Mouse (Mus musculus): Measurements from ENCODE around the gene Sorcs1. TPM values are rescaled to one million over a fixed set of nuclear protein-coding genes. Genes with fewer than 3 reads are reported as not detected.

Sorcs1 gene
- polyA plus RNA-seq, 1 experiment from 2014 or later: 9.7 TPM

DNA sequence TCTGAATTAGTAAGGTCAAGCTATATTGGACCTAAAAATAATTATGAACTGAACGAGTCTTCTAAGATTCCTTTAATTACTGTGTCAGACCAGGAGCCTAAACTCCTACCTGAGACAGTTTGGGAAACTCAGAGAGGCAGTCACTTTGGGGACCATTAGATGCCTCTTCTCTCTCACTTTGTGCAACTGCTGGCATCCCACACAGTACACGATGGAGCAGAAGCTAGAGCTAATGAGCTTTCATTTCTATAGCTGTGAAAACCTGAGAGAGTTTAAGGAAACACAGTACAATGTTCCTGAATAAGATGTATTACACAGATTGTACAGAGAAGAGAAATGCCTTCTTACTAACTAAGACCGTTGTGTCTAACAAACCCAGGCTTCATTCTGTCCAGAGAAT is 150.6 kb downstream of the Sorcs1 start:
- no peak for ATAC-seq (replicated peaks)
- no peak overlapping the region for H3K4me2 ChIP-seq (replicated peaks)
- no peak overlapping the region for H3K27ac ChIP-seq (replicated peaks)
- H3K4me1 ChIP-seq: no peaks in the 10 kb centered on the region
- no peak overlapping the region for H3K4me3 ChIP-seq
- no peaks in the 10 kb centered on the region for H3K9me3 ChIP-seq
- no peak overlapping the region for H3K9ac ChIP-seq (replicated peaks)
- 73% methylated on average over 3 of the region's 3 CpGs for WGBS
- H3K36me3 ChIP-seq: no peaks in the 10 kb centered on the region
- H3K27me3 ChIP-seq: no peaks in the 10 kb centered on the region

DNA sequence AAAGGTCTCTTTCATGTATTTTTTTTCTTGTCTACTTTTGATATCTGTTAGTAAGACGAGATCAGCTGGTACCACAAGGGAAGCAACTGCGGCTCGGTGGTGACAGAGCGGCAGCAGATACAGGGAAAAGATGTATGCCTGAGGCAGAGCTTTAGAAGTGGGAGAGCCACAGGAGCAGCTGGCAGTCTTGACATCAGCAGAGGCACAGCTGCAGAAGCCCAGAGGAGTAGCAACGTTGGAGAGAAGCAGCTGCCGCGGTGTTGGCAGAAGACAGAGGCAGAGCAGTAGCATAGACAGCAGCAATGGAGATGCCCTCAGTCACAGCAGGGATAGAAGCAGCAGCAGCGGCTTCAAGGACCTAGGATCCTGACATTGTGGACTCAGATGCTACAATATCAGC is 152.4 kb downstream of the Sorcs1 start:
- ATAC-seq (replicated peaks): no peak
- Histone ChIP-seq H3K4me3 (no peak overlapping the region), H3K4me2 (replicated peaks) (no peak overlapping the region), H3K27ac (replicated peaks) (no peak overlapping the region), H3K9me3 (no peaks in the 10 kb centered on the region), H3K4me1 (0 out of 2 replicates have a peak, but pooled peaks cover 6% of the 10 kb centered on the region), H3K36me3 (no peaks in the 10 kb centered on the region), H3K9ac (replicated peaks) (no peak overlapping the region), H3K27me3 (no peaks in the 10 kb centered on the region)
- 82% methylated on average over 8 of the region's 8 CpGs for WGBS

DNA sequence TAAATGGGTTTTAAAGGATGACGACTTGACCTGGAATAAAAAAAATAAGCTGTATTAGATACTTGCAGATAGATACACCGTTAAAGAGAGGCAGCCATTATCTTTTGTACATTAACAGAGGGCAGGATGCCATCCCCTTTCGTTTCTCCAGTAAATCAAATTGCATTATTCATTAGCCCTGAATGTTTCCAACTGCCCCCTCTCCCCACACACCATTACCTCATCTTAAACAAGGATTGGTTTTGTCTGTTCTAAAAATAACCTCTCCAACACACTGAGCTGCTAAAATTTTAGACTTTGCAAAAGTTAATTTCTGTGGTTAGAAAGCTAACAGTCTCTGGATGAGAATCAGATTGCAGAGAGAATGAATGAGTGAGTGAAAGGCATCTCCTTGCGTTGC is 156.5 kb downstream of the Sorcs1 start:
- Histone ChIP-seq H3K9ac (replicated peaks) (no peak overlapping the region), H3K4me1 (0 out of 2 replicates have a peak, but pooled peaks cover 6% of the 10 kb centered on the region), H3K9me3 (no peaks in the 10 kb centered on the region), H3K4me2 (replicated peaks) (no peak overlapping the region), H3K36me3 (no peaks in the 10 kb centered on the region), H3K27me3 (no peaks in the 10 kb centered on the region), H3K4me3 (no peak overlapping the region), H3K27ac (replicated peaks) (no peak overlapping the region)
- WGBS: 42% methylated on average over 4 of the region's 4 CpGs
- peak; percentile 58; the same call in 1 of the 2 replicates for ATAC-seq (replicated peaks)

DNA sequence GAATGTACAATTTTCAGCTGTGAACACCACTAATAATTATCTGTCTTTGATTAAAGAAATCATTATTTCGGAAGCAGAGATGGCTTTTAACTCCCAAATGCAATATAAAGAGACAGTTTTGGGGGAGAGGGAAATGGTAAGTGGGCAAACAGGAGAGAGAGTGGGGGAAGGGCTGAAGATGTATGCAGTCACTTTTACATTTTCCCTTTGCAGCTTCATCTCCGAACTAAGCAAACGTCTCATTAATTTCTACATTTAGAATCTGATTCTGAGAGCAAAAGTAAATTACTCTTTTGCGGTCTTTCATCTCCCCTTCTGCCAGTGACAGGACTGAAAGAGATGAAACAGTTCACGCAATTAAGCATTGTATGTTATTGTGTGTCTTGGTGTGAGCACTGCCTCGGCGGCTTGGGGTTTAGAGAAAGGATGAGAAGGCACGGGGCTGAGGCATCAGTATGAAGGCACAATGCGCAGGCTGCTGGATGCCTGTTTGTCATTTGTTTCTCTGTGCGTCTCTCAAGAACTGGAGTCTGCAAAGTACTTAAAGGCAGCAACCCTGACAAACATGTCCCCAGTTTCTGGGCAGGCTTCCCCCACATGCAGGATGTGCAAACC is 163.3 kb downstream of the Sorcs1 start:
- Histone ChIP-seq H3K36me3 (no peaks in the 10 kb centered on the region), H3K4me1 (peaks cover 16% of the 10 kb centered on the region), H3K27ac (replicated peaks) (peak overlapping the region; percentile 64), H3K9me3 (no peaks in the 10 kb centered on the region), H3K4me3 (peak overlapping the region; percentile 15; the same call in 1 of the 2 replicates), H3K27me3 (no peaks in the 10 kb centered on the region), H3K4me2 (replicated peaks) (peak overlapping the region; percentile 40), H3K9ac (replicated peaks) (0 out of 2 replicates have a peak overlapping the region, but pooled peaks have one; percentile 11)
- 13% methylated on average over 10 of the region's 10 CpGs for WGBS
- peak; percentile 72 for ATAC-seq (replicated peaks)

DNA sequence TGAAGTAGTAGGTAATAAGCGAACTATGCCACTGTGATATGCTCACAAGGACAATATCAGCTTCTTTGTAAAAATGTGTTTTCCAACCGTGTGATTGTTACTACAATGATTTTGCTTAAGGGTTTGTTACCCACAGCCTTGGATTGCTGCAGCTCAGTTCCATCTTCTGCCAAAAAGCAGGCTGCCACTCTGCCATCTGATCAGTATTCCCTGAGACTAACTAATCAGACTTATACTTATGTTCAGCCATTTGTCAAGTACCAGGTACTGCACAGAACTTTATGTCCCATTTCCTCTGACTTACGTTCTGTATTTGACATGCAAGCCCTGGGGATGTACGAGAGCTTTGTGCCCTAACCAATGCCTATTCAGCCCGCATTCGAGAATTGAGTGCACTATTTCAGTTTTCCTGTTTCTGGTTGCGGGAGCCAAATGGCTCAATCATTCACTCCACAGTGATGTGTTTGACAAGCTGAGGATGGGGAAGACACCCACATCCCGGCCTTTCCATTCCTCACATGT is 164.1 kb downstream of the Sorcs1 start:
- no peak overlapping the region for H3K9ac ChIP-seq (replicated peaks)
- no peaks in the 10 kb centered on the region for H3K9me3 ChIP-seq
- peak overlapping the region; percentile 64; the same call in 1 of the 2 replicates for H3K27ac ChIP-seq (replicated peaks)
- peak; percentile 64; the same call in 1 of the 2 replicates for ATAC-seq (replicated peaks)
- H3K4me1 ChIP-seq: peaks cover 16% of the 10 kb centered on the region
- WGBS: 44% methylated on average over 8 of the region's 8 CpGs
- no peaks in the 10 kb centered on the region for H3K27me3 ChIP-seq
- H3K36me3 ChIP-seq: no peaks in the 10 kb centered on the region
- H3K4me3 ChIP-seq: no peak overlapping the region
- 0 out of 2 replicates have a peak overlapping the region, but pooled peaks have one; percentile 40 for H3K4me2 ChIP-seq (replicated peaks)

DNA sequence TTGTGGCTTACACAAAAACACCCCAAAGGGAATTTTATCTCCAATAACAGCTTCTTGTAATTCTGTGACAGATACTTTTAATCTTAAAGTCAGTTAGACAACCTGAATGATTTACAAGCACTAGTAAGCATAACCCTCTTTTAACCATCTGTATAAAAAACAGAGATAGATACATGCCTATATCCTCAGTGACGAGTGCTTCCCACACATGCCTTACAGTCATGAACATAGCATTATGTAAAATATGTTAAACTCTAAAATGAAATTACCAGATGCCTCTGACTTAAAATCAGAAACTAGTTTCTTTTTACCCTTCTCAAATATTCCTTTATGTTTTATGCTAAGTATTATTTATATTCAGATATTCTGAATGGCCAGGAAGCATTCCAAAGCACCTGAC is 175.6 kb downstream of the Sorcs1 start:
- 89% methylated on average over 1 of the region's 1 CpGs for WGBS
- ATAC-seq (replicated peaks): no peak
- Histone ChIP-seq H3K4me2 (replicated peaks) (no peak overlapping the region), H3K27ac (replicated peaks) (no peak overlapping the region), H3K9me3 (no peaks in the 10 kb centered on the region), H3K36me3 (no peaks in the 10 kb centered on the region), H3K4me3 (no peak overlapping the region), H3K4me1 (no peaks in the 10 kb centered on the region), H3K27me3 (no peaks in the 10 kb centered on the region), H3K9ac (replicated peaks) (no peak overlapping the region)

DNA sequence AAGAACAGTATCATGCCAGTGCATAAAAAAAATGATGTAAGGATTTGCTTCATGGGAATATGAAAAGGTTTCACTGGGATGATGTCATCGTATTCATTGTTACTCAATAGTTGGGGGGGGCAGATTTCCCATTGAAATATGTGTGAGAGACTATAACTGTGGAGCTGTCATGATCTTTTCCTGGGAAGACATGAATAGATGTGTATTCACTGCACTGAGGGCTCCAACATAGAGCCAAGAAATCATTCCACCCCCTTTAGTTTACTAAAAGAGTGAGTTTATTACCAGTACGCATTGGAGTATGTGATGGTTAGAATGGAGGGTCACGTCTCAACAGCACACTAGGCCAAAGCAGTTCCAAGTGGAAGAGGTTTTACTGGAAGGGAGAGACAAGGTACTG is 187.3 kb downstream of the Sorcs1 start:
- Histone ChIP-seq H3K9ac (replicated peaks) (no peak overlapping the region), H3K4me1 (peaks cover 30% of the 10 kb centered on the region), H3K4me3 (no peak overlapping the region), H3K27me3 (no peaks in the 10 kb centered on the region), H3K9me3 (no peaks in the 10 kb centered on the region), H3K27ac (replicated peaks) (no peak overlapping the region), H3K36me3 (no peaks in the 10 kb centered on the region), H3K4me2 (replicated peaks) (no peak overlapping the region)
- peak; percentile 81 for ATAC-seq (replicated peaks)
- whole genome bisulfite sequencing: 59% methylated on average over 3 of the region's 3 CpGs

DNA sequence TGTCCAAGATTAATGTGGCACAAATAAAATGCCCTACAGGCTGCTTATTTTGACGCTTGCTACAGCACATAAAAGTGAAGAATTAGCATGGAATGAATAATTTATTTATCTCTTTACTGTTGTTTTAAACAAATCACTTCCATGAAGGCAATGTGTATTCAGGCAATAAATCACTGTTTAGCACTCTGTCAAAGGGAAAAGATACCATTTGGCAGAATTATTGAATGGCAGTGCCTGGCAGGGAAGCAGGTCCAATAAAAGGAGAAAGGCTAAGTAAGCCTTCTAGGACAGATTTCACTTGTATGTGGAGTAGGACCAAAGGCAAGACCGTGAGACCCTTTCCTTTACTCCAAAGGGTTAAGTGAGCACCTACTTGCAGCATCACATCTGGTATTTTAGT is 187.7 kb downstream of the Sorcs1 start:
- Histone ChIP-seq H3K27ac (replicated peaks) (no peak overlapping the region), H3K9ac (replicated peaks) (no peak overlapping the region), H3K4me2 (replicated peaks) (no peak overlapping the region), H3K36me3 (no peaks in the 10 kb centered on the region), H3K27me3 (no peaks in the 10 kb centered on the region), H3K4me1 (peaks cover 30% of the 10 kb centered on the region), H3K4me3 (no peak overlapping the region), H3K9me3 (no peaks in the 10 kb centered on the region)
- peak; percentile 80 for ATAC-seq (replicated peaks)
- WGBS: 26% methylated on average over 2 of the region's 2 CpGs

DNA sequence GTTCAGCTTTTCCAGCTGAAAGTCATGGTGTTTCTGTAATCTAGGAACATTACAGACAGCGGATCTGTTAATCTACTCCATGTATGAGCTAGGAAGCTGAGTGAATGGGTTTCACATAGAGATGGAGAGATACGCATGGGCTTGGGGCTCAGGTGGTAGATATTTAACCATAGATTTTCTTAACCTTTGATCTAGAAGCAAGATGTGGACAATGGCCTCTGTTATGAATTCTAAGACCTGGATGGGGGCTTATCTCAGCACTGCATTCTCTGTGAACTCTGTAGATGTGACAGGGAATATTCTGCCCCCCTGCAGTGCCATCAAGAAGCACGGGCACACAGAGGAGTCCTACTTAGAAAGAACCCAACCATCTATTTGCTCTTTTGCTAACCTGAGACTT is 188.7 kb downstream of the Sorcs1 start:
- Histone ChIP-seq H3K36me3 (no peaks in the 10 kb centered on the region), H3K4me2 (replicated peaks) (no peak overlapping the region), H3K27me3 (no peaks in the 10 kb centered on the region), H3K9me3 (no peaks in the 10 kb centered on the region), H3K4me3 (no peak overlapping the region), H3K9ac (replicated peaks) (no peak overlapping the region), H3K4me1 (peaks cover 30% of the 10 kb centered on the region), H3K27ac (replicated peaks) (no peak overlapping the region)
- ATAC-seq (replicated peaks): no peak
- 85% methylated on average over 3 of the region's 3 CpGs for WGBS

DNA sequence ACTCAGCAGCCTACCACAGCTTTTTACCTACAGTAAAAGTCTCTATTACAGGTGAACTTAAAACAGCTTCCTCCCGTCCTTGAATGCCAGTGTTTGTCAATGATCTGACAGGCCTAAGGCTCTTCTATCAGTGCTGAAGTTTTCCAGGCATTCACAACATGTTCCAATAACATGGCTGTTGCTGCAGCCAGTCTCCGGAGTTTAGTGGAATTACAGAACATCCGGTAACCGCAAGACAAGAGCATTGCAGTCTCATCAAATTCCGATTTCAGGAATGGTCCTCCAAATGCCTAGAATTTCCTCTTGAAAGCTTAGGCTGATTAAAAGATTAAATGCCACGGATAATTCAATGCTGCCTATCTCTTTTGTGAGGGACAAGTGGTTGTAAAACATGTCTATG is 190.0 kb downstream of the Sorcs1 start:
- H3K36me3 ChIP-seq: no peaks in the 10 kb centered on the region
- no peaks in the 10 kb centered on the region for H3K9me3 ChIP-seq
- H3K27me3 ChIP-seq: no peaks in the 10 kb centered on the region
- H3K4me2 ChIP-seq (replicated peaks): no peak overlapping the region
- ATAC-seq (replicated peaks): no peak
- H3K4me3 ChIP-seq: no peak overlapping the region
- H3K9ac ChIP-seq (replicated peaks): no peak overlapping the region
- 41% methylated on average over 6 of the region's 6 CpGs for WGBS
- H3K27ac ChIP-seq (replicated peaks): no peak overlapping the region
- H3K4me1 ChIP-seq: peaks cover 30% of the 10 kb centered on the region

DNA sequence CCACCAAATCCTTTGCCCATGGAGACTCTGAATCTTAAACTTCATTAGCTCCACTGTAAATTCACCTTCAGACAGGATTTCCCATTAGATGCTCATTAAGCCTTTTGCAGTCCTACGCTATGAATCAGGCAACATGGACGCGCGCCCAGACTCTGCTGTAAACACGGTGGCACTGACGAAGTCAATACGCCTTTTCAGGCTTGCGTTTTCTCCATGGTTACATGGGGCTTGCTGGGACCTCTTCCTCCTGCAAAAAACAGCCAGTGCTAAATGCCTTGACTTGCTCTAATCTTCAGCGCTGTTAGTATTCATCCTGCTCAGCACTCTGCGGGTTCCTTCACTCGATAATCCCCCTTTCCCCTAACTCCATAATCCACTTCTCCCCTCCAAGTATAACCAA is 190.7 kb downstream of the Sorcs1 start:
- Histone ChIP-seq H3K4me3 (no peak overlapping the region), H3K27me3 (no peaks in the 10 kb centered on the region), H3K4me1 (peaks cover 30% of the 10 kb centered on the region), H3K9ac (replicated peaks) (no peak overlapping the region), H3K27ac (replicated peaks) (no peak overlapping the region), H3K9me3 (no peaks in the 10 kb centered on the region), H3K4me2 (replicated peaks) (peak overlapping the region; percentile 12), H3K36me3 (no peaks in the 10 kb centered on the region)
- peak; percentile 88 for ATAC-seq (replicated peaks)
- WGBS: 3% methylated on average over 11 of the region's 11 CpGs

DNA sequence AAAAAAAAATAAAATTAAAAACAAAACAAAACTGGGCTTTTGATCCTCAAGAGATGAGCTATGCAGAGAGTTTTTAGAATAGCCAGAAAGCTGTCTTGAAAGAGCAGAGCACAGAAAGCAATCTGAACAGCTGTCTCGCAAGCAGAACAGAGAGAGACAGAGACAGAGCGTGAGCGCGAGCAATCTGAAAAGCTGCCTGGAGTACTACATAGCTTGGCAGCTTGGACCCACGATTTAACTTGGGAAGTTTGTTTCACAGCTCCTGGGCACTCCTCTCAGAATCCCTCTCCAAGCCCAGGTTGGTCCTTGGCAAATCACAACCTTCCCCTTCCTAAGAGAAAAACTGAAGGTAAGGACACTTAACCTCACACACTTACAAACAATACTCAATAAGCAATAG is 192.1 kb downstream of the Sorcs1 start:
- Histone ChIP-seq H3K27me3 (no peaks in the 10 kb centered on the region), H3K4me1 (peaks cover 29% of the 10 kb centered on the region), H3K9ac (replicated peaks) (no peak overlapping the region), H3K27ac (replicated peaks) (no peak overlapping the region), H3K4me3 (no peak overlapping the region), H3K9me3 (no peaks in the 10 kb centered on the region), H3K36me3 (no peaks in the 10 kb centered on the region), H3K4me2 (replicated peaks) (no peak overlapping the region)
- ATAC-seq (replicated peaks): no peak
- 72% methylated on average over 5 of the region's 5 CpGs for WGBS

DNA sequence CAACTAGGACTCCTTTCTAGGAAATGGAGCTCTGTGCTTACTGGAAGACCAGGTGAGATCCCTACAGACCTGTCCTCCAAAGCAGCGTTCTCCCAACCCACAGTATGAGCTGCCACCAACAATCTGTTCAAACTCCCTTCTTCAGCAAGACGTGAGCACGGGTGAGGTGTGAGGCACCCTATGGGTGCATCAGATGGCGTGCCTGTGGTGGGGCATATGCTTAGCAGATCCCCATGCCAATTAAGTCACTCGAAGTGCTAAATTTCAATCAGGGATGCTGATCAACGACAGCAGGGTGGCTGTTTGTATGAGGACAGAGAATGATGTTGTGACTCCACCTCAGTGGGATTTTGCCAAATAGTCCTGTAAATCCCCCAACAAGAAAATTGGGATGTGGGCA is 201.7 kb downstream of the Sorcs1 start:
- H3K27me3 ChIP-seq: no peaks in the 10 kb centered on the region
- H3K4me2 ChIP-seq (replicated peaks): no peak overlapping the region
- H3K9ac ChIP-seq (replicated peaks): no peak overlapping the region
- H3K9me3 ChIP-seq: no peaks in the 10 kb centered on the region
- H3K4me3 ChIP-seq: no peak overlapping the region
- ATAC-seq (replicated peaks): peak; percentile 89
- peaks cover 3% of the 10 kb centered on the region; the same call in 1 of the 2 replicates for H3K4me1 ChIP-seq
- no peaks in the 10 kb centered on the region for H3K36me3 ChIP-seq
- H3K27ac ChIP-seq (replicated peaks): no peak overlapping the region
- 65% methylated on average over 6 of the region's 6 CpGs for WGBS
